ENCODE assay signal across 16 mouse cellular contexts in the genomic region with DNA sequence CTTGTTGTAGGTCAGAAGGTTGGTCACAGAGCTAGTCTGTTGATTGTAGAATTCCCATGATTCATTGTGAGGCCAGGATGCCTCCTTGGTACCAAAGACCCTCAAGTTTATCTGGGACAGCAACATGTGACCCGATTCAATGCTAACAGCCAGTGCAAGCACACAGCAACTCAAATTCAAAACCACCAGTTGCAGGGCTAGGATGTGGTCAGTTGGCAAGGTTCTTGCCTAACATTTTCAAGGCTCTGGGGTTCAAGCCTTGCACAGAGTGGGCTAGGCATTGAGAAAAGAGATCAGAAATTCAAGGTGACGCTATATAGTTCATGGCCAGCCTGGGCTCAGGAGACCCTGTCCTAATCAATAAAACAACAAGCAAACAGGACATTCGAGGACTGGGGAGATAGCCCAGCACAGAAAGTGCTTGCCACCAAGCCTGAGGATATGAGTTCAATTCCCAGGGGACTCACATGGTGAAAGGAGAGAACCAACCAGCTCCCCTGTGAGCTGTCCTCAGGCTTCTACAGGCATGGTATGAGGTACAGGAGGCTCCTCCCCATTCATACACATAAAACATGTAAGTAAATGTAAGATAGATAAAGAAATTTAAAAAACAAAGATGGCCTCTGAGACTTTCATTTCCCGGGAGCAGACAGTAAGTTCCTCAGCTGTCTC.
"Had no signal": no experiment of that assay in that cellular context is flagged by ENCODE, and none has a peak within 500 bp of the region (broad histone marks: within the 10 kb centered on the region; RNA-seq: fewer than 3 reads in every experiment).

No protein-coding gene starts in this region.

- H3K9ac ChIP-seq: limb, embryonic 13.5 days; liver, embryonic 15.5 days; lung, embryonic 14.5 days; midbrain, embryonic 12.5 days; neural tube, embryonic 15.5 days had no signal

- H3K4me1 ChIP-seq: limb, embryonic 13.5 days; midbrain, embryonic 12.5 days; neural tube, embryonic 15.5 days had no signal

- H3K27me3 ChIP-seq: limb, embryonic 13.5 days; liver, embryonic 15.5 days; midbrain, embryonic 12.5 days; neural tube, embryonic 15.5 days had no signal

- ATAC-seq: intestine, embryonic 16.5 days had no signal

- H3K27ac ChIP-seq: limb, embryonic 13.5 days; liver, embryonic 15.5 days; macrophage; midbrain, embryonic 12.5 days; neural tube, embryonic 15.5 days had no signal

- DNase-seq: kidney, adult 2 months; kidney, postnatal 36 days; layer of hippocampus, adult 9-11 months; left cerebral cortex, postnatal 4 days; lung, embryonic 14.5 days; lung, postnatal 10 days; right cerebral cortex, adult 18-20 months; right cerebral cortex, postnatal 25 days; thymus, postnatal 4 days had no signal

- H3K36me3 ChIP-seq: limb, embryonic 13.5 days; liver, embryonic 15.5 days; midbrain, embryonic 12.5 days; neural tube, embryonic 15.5 days had no signal

- H3K4me3 ChIP-seq: limb, embryonic 13.5 days; liver, embryonic 15.5 days; midbrain, embryonic 12.5 days; myocyte; neural tube, embryonic 15.5 days had no signal

- H3K4me2 ChIP-seq: limb, embryonic 13.5 days; liver, embryonic 15.5 days; lung, embryonic 14.5 days; midbrain, embryonic 12.5 days; neural tube, embryonic 15.5 days had no signal

- H3K9me3 ChIP-seq: limb, embryonic 13.5 days; liver, embryonic 15.5 days; midbrain, embryonic 12.5 days; neural tube, embryonic 15.5 days had no signal
